Mouse (Mus musculus) lung, postnatal 4 days (tissue): ENCODE data around the gene Edn1.

Experiments
- DNase-seq, 2 experiments: peaks; one replicate each; pipeline ENCODE4 v3.0.0; 2021

Gene Edn1

GRCm38 (mm10) chr13:42301161-42301721 lies at the start of gene Edn1:
Edn1 (plus strand) TSS chr13:42301476.
- DNase-seq = peak; percentile 72 to 85

DNA sequence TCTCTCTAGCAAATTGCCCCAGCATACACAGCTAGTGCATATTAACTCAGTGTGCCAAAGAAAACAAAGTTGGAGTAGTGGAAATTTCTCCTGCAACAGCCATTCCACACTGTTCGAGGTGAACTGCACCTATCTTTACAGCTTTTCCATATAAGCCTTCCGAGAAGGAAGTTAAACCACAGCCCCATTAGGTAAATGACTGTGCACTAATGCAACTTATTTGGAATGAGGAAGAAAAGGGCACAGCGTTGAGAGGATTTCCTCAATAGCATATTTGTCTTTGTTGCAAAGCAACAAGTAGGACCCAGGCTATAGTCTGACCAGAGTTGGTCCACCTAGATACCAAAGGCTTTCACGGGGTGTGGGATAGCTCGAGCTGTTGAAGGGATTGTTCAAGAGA lies 47.5 kb upstream of the Edn1 start:
- DNase-seq = no peak

DNA sequence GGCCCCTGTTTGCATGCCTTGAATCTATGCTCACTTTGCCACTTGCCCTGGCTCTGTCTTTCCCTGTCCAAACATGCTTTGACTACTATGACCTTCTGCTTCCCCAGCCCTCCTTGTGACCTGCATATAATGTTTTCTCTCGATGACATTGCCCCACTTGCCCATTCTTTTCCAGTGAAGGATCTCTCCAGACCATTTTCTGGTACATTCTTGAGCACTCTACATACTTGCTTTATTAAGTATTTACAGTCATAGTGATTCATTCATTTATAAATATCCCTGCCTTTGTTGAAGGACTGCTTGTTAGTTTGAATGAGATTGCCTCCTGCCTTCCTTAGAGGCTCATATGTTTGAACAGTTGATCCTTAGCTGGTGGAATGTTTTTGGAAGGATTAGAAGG lies 46.2 kb upstream of the Edn1 start:
- no peak for DNase-seq

DNA sequence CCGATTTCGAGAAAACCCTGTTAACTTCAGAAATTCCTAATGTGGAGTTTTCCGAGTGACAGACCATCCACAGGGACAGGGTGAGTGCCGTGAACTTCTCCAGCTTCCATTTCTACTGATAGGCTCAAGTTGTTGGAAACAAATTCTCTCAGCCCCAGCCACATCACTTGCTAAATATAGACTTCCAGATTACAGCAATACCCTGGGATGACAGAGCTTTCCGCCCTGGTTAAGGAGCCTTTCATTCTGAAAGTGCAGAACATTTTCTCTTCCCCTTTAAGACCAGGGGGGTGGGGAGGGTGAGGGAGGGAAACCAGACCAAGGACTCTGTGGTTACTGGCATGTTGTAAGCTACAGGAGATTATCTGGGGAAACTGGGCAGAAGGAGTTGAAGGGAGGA lies 42.9 kb upstream of the Edn1 start:
- no peak for DNase-seq

DNA sequence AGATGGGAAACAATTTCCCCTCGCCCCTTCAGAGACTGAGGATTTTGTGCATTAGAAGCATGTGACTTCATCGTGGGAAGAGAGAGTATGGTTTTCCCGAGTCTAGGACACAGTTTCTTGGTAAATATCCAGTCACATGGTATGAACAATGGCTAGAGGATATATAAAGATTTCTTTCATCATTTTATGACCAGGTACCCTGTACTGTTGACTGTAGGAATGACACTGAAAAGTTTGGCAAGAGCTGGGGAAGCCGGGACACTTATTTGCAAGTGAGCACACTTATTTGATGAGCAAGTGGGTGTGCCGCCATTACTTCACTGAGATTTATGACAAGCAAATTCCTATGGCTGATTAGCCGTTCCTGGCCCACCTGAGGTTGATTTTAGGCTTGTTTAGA lies 40.6 kb upstream of the Edn1 start:
- DNase-seq = no peak

GRCm38 (mm10) chr13:42270051-42270450 lies 31.2 kb upstream of the Edn1 start:
- DNase-seq = no peak

DNA sequence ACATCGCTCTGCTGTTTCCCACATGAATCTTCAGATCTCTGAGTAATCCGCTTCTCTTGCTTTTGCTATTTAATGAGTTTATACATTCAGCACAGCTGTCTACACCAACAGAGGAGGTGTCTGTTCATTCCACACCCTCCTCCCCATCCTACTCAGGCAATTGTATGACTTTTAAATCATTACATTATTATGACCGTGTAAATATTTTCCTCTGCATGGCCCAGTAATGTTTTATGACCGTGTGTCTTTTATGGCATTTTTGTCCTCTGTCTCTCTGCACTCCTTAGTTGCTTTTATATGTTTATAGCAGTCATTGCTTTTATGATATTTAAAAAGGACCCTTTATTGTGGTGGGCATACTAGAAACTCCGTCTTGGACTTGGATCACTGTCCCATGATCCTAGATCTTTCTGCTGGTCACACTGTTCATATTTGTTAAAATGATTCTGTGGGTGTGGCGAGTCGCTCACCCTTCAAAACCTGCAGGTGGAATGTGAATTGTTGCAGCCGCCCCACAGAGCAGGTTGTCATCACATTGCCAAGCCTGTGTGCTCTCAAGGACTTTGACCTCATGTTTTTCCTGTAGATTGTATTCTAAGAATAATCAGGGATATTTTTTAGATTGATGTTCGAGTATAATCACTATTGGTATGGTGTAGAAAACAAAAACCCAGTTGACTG lies 24.4 kb upstream of the Edn1 start:
- DNase-seq = no peak

DNA sequence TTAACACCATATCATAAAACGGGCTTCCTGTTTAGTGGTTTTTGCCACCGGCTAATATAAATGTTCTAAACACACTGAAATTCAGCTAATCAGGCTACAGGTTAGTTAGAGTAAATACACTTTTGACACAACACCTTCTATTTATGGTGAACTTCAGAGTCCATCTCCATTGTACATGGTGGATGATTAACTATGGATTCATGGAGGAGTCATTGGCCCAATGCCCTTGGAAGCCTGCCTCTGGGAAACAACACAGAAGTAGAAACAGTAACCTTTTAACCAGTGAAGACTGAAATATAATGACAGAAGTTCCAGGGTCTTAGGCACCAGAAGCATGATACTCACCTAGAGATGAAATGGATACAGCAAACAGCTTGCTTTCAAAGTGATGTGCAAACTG lies 23.5 kb upstream of the Edn1 start:
- DNase-seq = no peak

DNA sequence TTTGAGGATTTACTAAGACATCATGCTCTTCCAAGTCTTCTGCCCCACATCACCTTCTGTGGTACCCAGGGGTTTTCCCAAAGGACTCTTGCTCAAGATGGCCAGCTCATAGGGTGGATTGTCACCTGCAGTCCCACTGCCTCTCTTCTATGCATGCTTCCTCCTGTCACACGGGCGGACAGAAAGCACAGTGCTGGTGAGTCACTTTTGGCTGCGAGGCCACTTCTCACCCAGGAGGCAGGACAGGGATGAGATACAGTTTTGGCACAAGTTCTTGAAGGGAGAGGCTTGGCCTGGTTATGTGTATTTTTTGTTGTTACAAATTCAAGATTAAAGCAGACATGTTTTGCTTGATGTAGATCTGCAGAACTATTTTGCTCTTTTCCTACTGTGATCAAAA lies 15.4 kb upstream of the Edn1 start:
- DNase-seq = no peak

GRCm38 (mm10) chr13:42286768-42287167 lies 14.5 kb upstream of the Edn1 start:
- DNase-seq = no peak

DNA sequence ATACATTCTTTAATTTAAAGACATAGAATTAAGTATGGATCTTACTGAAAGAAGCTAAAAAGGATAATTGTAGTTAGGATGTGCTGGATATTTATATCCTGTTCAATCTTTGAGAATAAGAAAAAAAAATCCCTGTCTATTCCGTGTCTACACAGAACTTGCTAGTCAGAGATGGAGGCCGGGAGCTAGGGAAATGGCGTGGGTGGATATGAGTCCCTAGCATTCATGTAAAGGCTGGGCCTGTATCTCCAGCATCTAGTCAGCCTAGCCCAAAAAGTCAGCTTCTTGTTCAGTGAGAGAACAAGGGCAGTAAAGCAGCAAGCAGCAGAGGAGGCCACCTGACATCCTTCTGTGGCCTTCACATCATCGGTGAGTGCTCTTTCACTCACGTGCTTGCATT lies 8.7 kb upstream of the Edn1 start:
- no peak for DNase-seq

- no peak for DNase-seq
These were observed 3.0 kb upstream of the Edn1 start for GRCm38 (mm10) chr13:42298302-42298701.

DNA sequence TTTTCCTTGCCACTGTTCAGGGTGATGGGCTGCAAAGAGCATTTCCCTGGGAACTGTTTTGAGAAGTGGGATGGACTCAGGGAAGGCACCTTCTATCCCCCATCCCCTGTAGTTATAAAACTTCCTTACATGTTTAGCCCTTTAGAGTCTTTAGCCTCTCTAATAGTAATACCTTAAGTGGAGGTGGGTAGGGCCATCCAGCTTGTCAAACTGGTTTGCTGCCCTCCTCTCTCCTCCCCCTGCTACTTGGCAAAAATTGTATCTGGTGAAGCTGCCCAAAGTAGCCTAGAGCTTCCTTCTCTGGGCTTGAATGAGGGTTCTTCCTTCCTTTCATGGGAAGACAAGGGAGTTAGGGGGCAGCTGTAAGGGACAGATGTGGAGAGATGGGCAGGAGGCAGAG lies 2.5 kb upstream of the Edn1 start:
- DNase-seq = peak; percentile 41 to 48

DNA sequence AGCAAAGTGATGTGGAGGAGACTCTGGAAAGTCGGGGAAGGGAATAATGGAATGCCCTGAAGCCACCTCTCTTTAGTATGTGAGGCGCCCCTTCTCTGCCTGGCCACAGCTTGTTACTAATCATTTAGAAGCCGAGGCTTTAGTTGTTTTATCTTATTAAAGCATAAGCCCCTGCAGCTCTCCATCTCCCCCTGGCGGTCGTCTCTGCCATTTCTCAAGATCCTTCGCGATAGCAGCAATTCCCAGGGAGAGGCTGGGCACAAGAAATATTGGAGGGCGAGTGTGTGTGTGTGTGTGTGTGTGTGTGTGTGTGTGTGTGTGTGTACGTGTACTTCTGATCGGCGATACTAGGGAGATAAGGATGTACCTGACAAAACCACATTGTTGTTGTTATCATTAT lies 709 bp upstream of the Edn1 start:
- DNase-seq = peak; percentile 80 to 87

- DNase-seq = peak in 1 of 2 experiments; percentile 13
These were observed 935 bp downstream of the Edn1 start for GRCm38 (mm10) chr13:42301961-42302861.

GRCm38 (mm10) chr13:42303180-42303929 lies 2.1 kb downstream of the Edn1 start:
- DNase-seq = peak; percentile 23 to 26

GRCm38 (mm10) chr13:42304139-42304538 lies 2.9 kb downstream of the Edn1 start:
- peak in 1 of 2 experiments; percentile 19 for DNase-seq

DNA sequence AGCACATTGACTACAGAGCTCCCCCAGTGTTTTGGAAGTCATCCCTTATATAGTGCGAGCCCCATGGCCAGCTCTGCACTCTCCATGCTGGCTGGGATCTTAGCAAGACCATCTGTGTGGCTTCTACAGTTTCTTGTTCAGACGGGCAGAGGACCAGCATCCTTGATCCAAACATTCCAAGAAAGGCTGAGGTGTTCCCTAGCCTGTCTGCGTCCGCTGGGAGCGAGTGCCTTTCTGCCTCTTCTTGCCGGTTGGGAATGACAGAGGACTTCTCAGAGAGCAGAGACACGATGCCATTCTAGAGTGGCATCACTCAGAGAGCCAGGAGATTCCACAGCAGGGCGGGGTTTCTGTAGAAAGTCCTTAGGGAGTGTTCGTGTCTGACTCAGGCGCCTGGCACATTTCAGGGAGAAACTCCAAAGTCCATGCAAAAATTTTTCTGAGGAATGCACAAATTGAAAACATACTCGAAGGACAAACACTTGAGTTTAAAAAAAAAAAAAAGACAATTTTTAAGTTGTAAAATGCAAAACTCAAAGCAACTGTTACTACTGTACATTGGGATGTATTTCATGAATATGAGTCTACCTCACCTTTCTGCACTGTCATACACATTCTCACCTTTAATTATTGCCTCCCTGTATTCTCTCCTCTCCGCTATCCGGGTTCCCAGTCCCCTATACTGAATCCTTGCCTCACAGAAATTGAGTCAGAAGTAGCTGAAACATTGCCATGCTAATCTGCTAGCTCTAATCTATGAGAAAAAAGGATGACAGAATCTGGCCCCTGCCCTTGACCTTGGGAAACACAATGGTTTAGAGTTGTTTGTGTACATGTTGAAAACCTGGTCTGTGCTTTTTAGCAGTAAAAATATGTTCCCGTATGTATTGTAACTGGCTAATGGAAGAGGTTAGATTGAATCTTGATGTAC lies 5.9 kb downstream of the Edn1 start:
- no peak for DNase-seq

DNA sequence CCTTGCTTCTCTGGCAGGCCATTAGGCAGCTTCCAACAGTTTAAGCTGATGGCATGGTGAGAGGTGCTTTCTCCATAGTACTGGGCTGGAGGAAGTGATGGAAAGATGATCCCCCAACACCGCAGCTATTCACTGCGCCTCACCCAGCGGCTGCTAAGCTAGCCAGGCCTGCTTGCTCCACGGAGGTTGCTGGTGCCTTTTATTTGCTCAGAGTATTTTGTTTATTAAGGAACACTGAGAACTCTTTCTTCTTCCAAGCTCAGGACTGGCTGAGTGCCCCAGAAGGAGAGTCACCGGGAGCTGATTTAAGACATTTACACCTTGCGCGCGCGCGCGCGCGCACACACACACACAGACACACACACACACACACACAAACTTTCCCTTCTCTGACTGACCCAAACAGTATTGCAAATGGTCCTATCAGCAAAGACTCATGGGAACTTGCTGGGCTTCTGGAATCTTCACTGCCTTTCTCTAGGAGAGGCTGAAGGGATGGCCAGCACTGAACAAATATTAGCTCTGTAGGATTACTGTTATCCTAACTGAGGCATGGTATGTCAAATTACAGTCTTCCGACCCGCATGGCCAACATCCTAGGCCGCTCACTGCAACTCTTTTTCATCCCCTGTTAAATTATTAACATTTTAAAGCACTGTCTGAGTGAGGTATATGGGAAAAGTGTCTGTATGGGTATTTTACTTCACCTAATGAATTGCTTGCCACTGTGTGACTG lies 7.3 kb downstream of the Edn1 start:
- no peak for DNase-seq

DNA sequence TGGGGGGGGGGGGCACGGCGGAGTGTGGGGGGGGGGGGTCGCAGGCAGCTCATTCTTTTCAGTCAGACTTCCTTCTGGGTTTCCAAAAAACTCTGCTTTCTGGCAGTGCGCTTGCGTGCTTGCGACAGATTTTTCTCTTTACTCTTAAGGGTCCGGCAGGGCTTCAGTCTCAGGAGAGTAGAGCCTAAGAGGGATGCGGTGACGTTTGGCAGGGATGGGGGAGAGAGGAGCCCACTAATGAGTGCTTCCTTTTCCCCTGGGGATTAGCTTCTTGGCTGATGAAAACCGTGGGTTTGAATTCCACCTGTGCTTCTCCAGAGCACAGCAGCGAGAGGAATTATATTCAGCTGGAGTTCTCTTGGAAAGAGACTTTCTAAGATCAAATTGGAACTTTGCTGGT lies 8.5 kb downstream of the Edn1 start:
- no peak for DNase-seq

GRCm38 (mm10) chr13:42315628-42316027 lies 14.4 kb downstream of the Edn1 start:
- DNase-seq = no peak
